Mouse (Mus musculus) cerebellum, adult 2 months (tissue): Measurements from ENCODE around the gene Eif5b.

ENCODE experiments used
- CTCF ChIP-seq: fragments of 200-500 bp; IDR thresholded peaks from 2 replicates; pipeline ENCODE4 v1.5.1; 2011; ENCODE audit warnings: low read depth, mild to moderate bottlenecking, control low read depth, low read length, moderate library complexity, borderline replicate concordance; ENCODE audit not compliant: insufficient read depth
- POLR2A ChIP-seq: fragments of 200-500 bp; IDR thresholded peaks from 2 replicates; pipeline ENCODE4 v1.6.1; 2011; ENCODE audit warnings: low read length, control low read depth, borderline replicate concordance; ENCODE audit not compliant: insufficient read depth

DNA sequence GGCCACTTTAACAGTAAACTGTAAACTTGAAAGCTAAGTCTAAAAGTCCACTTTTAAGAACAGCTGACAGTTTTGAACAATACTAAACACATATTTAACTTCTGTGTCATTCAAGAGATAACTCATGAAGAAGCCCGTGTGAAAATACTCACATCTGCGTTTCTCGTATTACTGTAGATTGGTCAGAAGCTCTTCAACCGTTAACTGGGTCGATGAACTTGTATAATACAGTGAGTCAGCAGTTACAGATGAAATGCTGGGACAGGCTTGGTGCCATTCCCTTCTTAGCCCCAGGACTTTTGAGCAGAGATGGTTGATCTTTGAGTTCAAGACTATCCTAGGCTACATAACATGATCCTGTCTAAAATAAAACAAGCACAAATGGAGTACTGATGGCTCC is 33.6 kb downstream of the Eif5b start:
- no peak for TF ChIP-seq CTCF
- TF ChIP-seq POLR2A: no peak
